ENCODE assay signal across 11 mouse cellular contexts in the genomic region with DNA sequence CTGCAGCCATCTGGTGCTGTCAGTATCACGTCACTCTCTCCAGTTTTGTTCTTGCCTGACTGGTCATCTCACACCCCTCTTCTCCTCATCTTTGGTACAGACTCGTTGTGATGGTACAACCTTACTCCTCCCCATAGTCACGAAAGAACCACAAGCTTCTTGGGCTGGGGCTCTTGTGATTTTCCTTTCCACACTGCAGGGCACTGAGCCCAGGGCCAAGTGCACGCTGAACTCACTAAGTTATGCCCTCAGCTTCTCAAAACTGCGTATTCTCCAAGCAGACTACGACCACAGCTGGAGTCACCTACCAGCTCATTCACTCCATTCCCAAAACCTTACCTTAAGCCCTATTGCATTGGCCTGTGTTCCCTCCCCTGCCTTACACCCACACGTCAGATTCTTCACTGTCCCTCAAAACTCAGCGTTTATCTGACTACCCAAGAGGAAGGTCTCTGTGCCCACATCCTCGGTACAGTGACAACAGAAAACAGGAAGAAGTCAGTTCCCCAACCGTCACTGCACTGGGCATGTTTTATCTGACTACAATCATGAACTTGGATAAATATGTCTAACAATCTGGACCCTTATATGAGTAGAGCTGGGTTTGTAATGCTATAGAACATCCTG.
DNase-seq lines count a peak whose midpoint lies in the region; ATAC-seq and TF ChIP-seq lines count a peak whose summit lies in the region.
"Had no signal": no experiment of that assay in that cellular context is flagged by ENCODE, and none has a peak within 500 bp of the region (broad histone marks: within the 10 kb centered on the region; RNA-seq: fewer than 3 reads in every experiment).

No protein-coding gene starts in this region.

- H3K4me3 ChIP-seq in lung, adult 2 months (replicated peaks; ENCODE audit: extremely low read depth, low read depth, low read length): no peak overlapping the region
- H3K4me3 ChIP-seq in left cerebral cortex, adult 2 months: no peak overlapping the region
- H3K4me3 ChIP-seq: limb, embryonic 15.5 days; neural tube, embryonic 12.5 days had no signal

- WGBS in lung, adult 2 months: 50% methylated on average over 10 of the region's 10 CpGs

- intact Hi-C loops in left cerebral cortex, adult 2 months (cut with DNase I): no loop called here

- TF ChIP-seq POLR2A in lung, adult 2 months (IDR thresholded peaks at IDR 0.05; ENCODE audit: borderline replicate concordance, extremely low read depth, low read depth, low read length): no peak

- ATAC-seq in monocyte, adult 5-6 weeks (replicated peaks; ENCODE audit: insufficient number of reproducible peaks, low FRiP score, low TSS enrichment, poor library complexity, severe bottlenecking): peak; percentile 91

- peaks cover 3% of the 10 kb centered on the region; the same call in 1 of the 2 replicates for H3K4me1 ChIP-seq in lung, adult 2 months (ENCODE audit: control insufficient read depth, insufficient read depth, low read length)
- H3K4me1 ChIP-seq: neural tube, embryonic 12.5 days had no signal

- no peak overlapping the region for H3K27ac ChIP-seq in left cerebral cortex, adult 2 months
- H3K27ac ChIP-seq: limb, embryonic 15.5 days; neural tube, embryonic 12.5 days had no signal

- no peak for TF ChIP-seq CTCF in lung, adult 2 months (IDR thresholded peaks at IDR 0.05; ENCODE audit: insufficient read depth, low read length)
- TF ChIP-seq CTCF in left cerebral cortex, adult 2 months (IDR thresholded peaks at IDR 0.05): no peak

- DNase-seq in lung, adult 18-20 months: peak; percentile 25 to 26
- DNase-seq in lung, adult 2 months: no peak
- DNase-seq in induced T-regulatory cell, adult 2 months (ENCODE audit: low read depth): peak; percentile 82
- no peak for DNase-seq in left cerebral cortex, adult 2 months (ENCODE audit: extremely low spot score in 1 of 2, low spot score in 2 of 2)
- no peak for DNase-seq in kidney, postnatal 4 days
- DNase-seq in testis, postnatal 14 days (ENCODE audit: low spot score): no peak
- no peak for DNase-seq in embryo, embryonic 10 days (ENCODE audit: low spot score)
- DNase-seq: cerebellum, adult 11 months had no signal

Comparison
In these comparisons a context has a peak if more than half of its experiments do, and no peak if none do; other contexts are left out.
1. DNase-seq: peak in lung, adult 18-20 months (2 of 2) and induced T-regulatory cell, adult 2 months (single experiment); none in lung, adult 2 months (single experiment), left cerebral cortex, adult 2 months (0 of 2), kidney, postnatal 4 days (0 of 2), testis, postnatal 14 days (single experiment) and embryo, embryonic 10 days (single experiment).